Mouse (Mus musculus) midbrain, embryonic 14.5 days (tissue): ENCODE measurements at regions not wholly inside any gene's neighbourhood (a gene's known extent, or its start where the extent isn't known, plus 50 kb on each side); places are given as distances from the start of the nearest gene placed in this dataset.

Experiments
- ATAC-seq: fragments of 200-750 bp; cut with Nextera tagmentation; 2 replicates; pipeline ENCODE4 v1.8.0; 2017; ENCODE audit warnings: moderate number of reproducible peaks, moderate library complexity; ENCODE audit not compliant: low FRiP score, low TSS enrichment
- DNase-seq: peaks from one replicate; pipeline ENCODE4 v3.0.0-alpha.2; 2015
- H3K27ac ChIP-seq: fragments of 300-500 bp; sonication (generic); replicated peaks from 2 replicates; pipeline ENCODE4 v1.5.1; 2014; ENCODE audit warnings: mild to moderate bottlenecking, low read depth, low read length, moderate library complexity
- H3K27me3 ChIP-seq: fragments of 300-500 bp; sonication (generic); 2 replicates; pipeline ENCODE4 v1.6.1; 2014; ENCODE audit warnings: low read length, control low read depth, mixed read lengths; ENCODE audit not compliant: control insufficient read depth, insufficient read depth
- H3K36me3 ChIP-seq: fragments of 300-500 bp; sonication (generic); 2 replicates; pipeline ENCODE4 v1.6.1; 2014; ENCODE audit warnings: low read length, control low read depth; ENCODE audit not compliant: control insufficient read depth, insufficient read depth
- H3K4me1 ChIP-seq: fragments of 300-500 bp; sonication (generic); 2 replicates; pipeline ENCODE4 v1.6.1; 2014; ENCODE audit warnings: mild to moderate bottlenecking, antibody characterized with exemption, low read length, control low read depth; ENCODE audit not compliant: control insufficient read depth, insufficient read depth
- H3K4me2 ChIP-seq: fragments of 300-500 bp; sonication (generic); 2 replicates; pipeline ENCODE4 v1.6.1; 2014; ENCODE audit warnings: mild to moderate bottlenecking, low read length, moderate library complexity
- H3K4me3 ChIP-seq: fragments of 300-500 bp; sonication (generic); replicated peaks from 2 replicates; pipeline ENCODE4 v1.5.1; 2014; ENCODE audit warnings: low read depth, low read length
- H3K9ac ChIP-seq: fragments of 300-500 bp; sonication (generic); replicated peaks from 2 replicates; pipeline ENCODE4 v1.6.1; 2014; ENCODE audit warnings: mild to moderate bottlenecking, low read length, moderate library complexity
- H3K9me3 ChIP-seq: fragments of 300-500 bp; sonication (generic); 2 replicates; pipeline ENCODE4 v1.6.1; 2016; ENCODE audit warnings: low read length, control low read depth, mixed read lengths; ENCODE audit not compliant: control insufficient read depth
- WGBS: fragments of 180-500 bp; shearing (Covaris S2); extraction: QIAGEN DNeasy Blood & Tissue Kit; methylation state at CpG from one replicate; pipeline ENCODE4 v1.1.7; 2014; 5-methylcytosine and 5-hydroxymethylcytosine counted together

DNA sequence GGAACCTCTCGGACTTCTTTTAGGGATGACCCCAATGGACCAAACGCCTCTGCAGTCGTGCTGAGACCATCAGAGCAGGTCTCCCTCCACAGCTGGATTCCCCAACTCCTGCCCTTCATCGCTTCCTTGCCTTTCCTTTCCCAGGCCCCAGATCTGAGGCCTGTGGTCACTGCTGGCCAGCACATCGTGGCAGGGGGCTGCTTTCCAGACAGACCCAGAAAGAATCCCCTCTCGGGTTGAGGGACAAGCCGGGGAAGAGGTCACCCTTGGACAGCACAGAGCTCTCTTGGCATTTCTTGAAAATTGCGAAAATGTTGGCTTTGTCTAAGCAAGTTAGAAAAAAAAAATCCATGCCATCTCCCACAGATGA lies 134.9 kb upstream of the Haao start:
- H3K4me2 ChIP-seq: no peak overlapping the region
- WGBS: 66% methylated on average over 8 of the region's 8 CpGs

DNA sequence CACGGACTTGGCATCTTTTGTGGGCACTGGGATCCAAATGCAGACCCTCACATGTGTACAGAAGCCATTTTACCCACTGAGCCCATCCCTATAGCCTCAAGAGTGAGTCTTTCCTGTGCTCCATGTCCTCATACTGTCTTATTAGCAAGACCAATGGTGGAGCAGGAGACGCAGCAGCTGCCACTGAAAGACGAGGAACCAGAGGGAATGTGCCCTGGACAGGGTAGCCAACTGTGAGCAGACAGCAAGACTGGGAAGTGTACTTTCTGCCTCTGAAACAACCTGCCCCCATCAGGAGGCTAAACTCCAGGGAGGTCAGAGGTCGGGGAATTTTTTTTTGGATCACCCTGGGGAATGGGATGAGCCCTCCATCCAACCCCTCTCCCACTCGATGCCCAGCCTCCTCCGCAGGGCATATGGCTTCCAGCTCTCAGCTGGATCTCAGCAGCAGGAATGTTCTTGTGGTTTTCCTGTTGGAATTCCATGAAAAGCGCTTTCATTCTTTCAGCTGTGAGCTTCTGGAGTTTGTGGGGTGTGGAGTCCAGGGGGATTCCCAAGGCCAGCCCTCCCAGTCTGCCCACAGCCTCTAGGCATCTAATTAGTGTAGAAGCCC lies 131.2 kb upstream of the Haao start:
- no peaks in the 10 kb centered on the region for H3K9me3 ChIP-seq
- H3K9ac ChIP-seq: no peak overlapping the region

More for the DNA sequence above, 134.9 kb upstream of the Haao start:
- Histone ChIP-seq H3K36me3 (no peaks in the 10 kb centered on the region), H3K4me3 (no peak overlapping the region), H3K9ac (no peak overlapping the region), H3K9me3 (no peaks in the 10 kb centered on the region), H3K27me3 (no peaks in the 10 kb centered on the region), H3K4me1 (peaks cover 13% of the 10 kb centered on the region), H3K27ac (no peak overlapping the region)
- ATAC-seq (no peak), DNase-seq (no peak)

DNA sequence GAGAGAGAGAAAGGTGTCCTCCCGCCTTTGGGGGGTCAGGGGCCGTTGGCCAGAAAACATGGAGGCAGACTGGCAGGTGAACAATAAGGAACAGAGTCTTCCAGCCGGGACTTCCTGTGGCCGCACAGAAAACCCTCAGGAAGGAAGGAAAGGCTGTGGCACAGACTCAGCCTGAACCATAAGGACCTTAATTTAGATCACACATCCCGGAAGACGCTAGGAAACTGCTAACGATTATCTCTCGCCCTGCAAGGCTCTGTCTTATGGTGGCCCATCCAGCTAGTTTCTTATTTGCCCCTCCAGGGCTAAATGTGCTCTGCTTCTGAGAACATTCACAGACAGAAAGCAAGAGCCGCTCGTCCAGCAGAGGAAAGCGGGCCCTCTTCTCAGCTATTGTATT lies 130.0 kb upstream of the Haao start:
- DNase-seq: no peak
- no peak for ATAC-seq
- Histone ChIP-seq H3K9ac (no peak overlapping the region), H3K27me3 (no peaks in the 10 kb centered on the region), H3K4me3 (no peak overlapping the region), H3K9me3 (no peaks in the 10 kb centered on the region), H3K4me2 (no peak overlapping the region), H3K4me1 (no peaks in the 10 kb centered on the region), H3K27ac (no peak overlapping the region), H3K36me3 (no peaks in the 10 kb centered on the region)
- 83% methylated on average over 11 of the region's 11 CpGs for WGBS

More for the DNA sequence above, 131.2 kb upstream of the Haao start:
- DNase-seq (no peak), ATAC-seq (no peak)
- no peak overlapping the region for H3K4me2 ChIP-seq
- H3K4me1 ChIP-seq: no peaks in the 10 kb centered on the region
- H3K27ac ChIP-seq: no peak overlapping the region
- no peaks in the 10 kb centered on the region for H3K27me3 ChIP-seq
- no peak overlapping the region for H3K4me3 ChIP-seq
- WGBS: 73% methylated on average over 7 of the region's 7 CpGs
- no peaks in the 10 kb centered on the region for H3K36me3 ChIP-seq

GRCm38 (mm10) chr17:83975813-83976212 lies 128.1 kb upstream of the Haao start:
- 94% methylated on average over 7 of the region's 7 CpGs for WGBS
- no peak overlapping the region for H3K27ac ChIP-seq
- ATAC-seq: no peak

DNA sequence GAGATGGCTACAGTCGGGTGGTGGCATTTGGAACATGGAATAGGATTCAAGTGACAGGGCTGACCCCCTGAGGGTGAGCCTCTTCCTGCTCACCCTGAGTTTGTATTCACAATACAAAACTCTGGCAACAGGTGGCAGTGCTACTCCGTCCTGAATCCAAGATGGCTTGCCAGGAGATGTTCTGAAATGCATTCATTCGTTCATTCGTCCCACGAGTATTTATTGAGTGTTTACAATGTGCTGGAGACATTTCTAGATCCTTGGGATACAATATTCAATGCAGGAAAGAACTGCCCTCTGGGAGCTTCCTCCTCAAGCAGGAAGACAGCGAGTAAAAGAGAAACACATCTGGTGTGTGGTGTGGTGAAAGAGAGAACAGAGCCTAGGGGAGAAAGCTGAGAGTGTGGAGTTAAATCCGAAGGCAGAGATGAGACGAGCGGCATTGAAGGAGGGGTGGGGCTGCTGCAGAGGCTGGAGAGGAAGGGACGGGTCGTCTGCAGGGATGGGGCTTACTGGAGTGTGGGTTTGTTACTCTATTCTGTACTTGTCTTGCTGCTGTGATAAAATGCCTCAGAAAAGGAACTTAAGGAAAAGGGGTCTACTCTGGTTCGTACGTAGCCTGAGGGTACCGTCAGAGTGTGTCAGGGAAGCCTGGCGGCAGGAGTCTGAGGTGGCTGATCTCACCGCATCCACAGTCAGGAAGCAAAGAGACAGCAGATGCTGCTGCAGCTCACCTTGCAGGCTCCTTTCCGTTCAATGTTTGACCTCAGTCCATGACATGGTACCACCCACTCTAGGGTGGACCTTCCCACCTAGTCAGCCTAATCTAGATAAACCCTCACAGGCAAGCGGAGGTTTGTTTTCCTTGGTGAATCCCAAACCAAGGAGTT lies 125.9 kb upstream of the Haao start:
- H3K4me2 ChIP-seq: no peak overlapping the region
- H3K9ac ChIP-seq: no peak overlapping the region
- H3K9me3 ChIP-seq: no peaks in the 10 kb centered on the region
- H3K4me3 ChIP-seq: no peak overlapping the region
- H3K36me3 ChIP-seq: no peaks in the 10 kb centered on the region
- H3K4me1 ChIP-seq: no peaks in the 10 kb centered on the region; the same call in 1 of the 2 replicates
- ATAC-seq (no peak), DNase-seq (peak; percentile 41)
- no peak overlapping the region for H3K27ac ChIP-seq
- no peaks in the 10 kb centered on the region for H3K27me3 ChIP-seq
- 56% methylated on average over 18 of the region's 18 CpGs for WGBS

More at GRCm38 (mm10) chr17:83975813-83976212, 128.1 kb upstream of the Haao start:
- Histone ChIP-seq H3K9ac (no peak overlapping the region), H3K4me2 (no peak overlapping the region), H3K9me3 (no peaks in the 10 kb centered on the region), H3K27me3 (no peaks in the 10 kb centered on the region), H3K4me3 (no peak overlapping the region), H3K4me1 (no peaks in the 10 kb centered on the region; the same call in 1 of the 2 replicates), H3K36me3 (no peaks in the 10 kb centered on the region)
- DNase-seq: no peak

- no peak for ATAC-seq
- 88% methylated on average over 5 of the region's 5 CpGs for WGBS
- no peak overlapping the region for H3K27ac ChIP-seq
Observed at GRCm38 (mm10) chr17:83972874-83973273, 125.1 kb upstream of the Haao start.

DNA sequence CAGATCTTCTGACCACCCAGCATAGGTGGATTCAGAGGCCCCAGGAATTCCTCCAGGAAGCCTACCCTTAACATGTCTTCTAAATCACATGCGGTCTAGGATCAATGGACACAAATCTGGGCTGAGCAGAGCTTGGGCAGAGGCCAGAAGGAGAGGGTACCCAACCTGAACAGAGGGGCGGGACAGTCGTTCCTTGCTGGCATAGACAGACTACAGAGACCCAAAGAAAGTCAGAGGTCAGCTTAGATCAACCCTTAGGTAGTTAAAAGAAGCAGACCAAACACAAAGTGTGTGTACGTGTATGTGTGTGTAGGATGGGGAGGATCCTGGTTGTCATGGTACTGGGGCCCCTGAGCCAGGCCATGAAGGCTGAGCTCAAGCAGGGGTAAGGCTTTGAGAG lies 124.7 kb upstream of the Haao start:
- Histone ChIP-seq H3K27me3 (no peaks in the 10 kb centered on the region), H3K9ac (no peak overlapping the region), H3K9me3 (no peaks in the 10 kb centered on the region), H3K4me1 (no peaks in the 10 kb centered on the region; the same call in 1 of the 2 replicates), H3K27ac (no peak overlapping the region), H3K36me3 (no peaks in the 10 kb centered on the region), H3K4me3 (no peak overlapping the region), H3K4me2 (no peak overlapping the region)
- ATAC-seq (0 out of 2 replicates have a peak, but pooled peaks have one; percentile 34), DNase-seq (no peak)
- 67% methylated on average over 4 of the region's 4 CpGs for WGBS

More at GRCm38 (mm10) chr17:83972874-83973273, 125.1 kb upstream of the Haao start:
- no peak overlapping the region for H3K9ac ChIP-seq
- no peaks in the 10 kb centered on the region for H3K36me3 ChIP-seq
- H3K4me1 ChIP-seq: no peaks in the 10 kb centered on the region; the same call in 1 of the 2 replicates
- DNase-seq: no peak
- no peaks in the 10 kb centered on the region for H3K9me3 ChIP-seq
- no peak overlapping the region for H3K4me3 ChIP-seq
- no peak overlapping the region for H3K4me2 ChIP-seq
- no peaks in the 10 kb centered on the region for H3K27me3 ChIP-seq

- no peak overlapping the region for H3K9ac ChIP-seq
- 8% methylated on average over 5 of the region's 5 CpGs for WGBS
- peak; percentile 63; the same call in 1 of the 2 replicates for ATAC-seq
Observed at GRCm38 (mm10) chr17:83972026-83972425, 124.3 kb upstream of the Haao start.

More at GRCm38 (mm10) chr17:83972026-83972425, 124.3 kb upstream of the Haao start:
- Histone ChIP-seq H3K4me1 (no peaks in the 10 kb centered on the region; the same call in 1 of the 2 replicates), H3K36me3 (no peaks in the 10 kb centered on the region), H3K9me3 (no peaks in the 10 kb centered on the region), H3K27ac (no peak overlapping the region), H3K4me3 (no peak overlapping the region), H3K4me2 (no peak overlapping the region), H3K27me3 (no peaks in the 10 kb centered on the region)
- peak; percentile 64 for DNase-seq
